Mouse (Mus musculus) neural tube, embryonic 15.5 days (tissue): ENCODE results near the gene Tanc1. TPM values are rescaled to one million over a fixed set of nuclear protein-coding genes. Genes with fewer than 3 reads are reported as not detected.
A peak's percentile ranks its signal among the peaks of the same experiment; 100 is the strongest.

ENCODE experiments used
- ATAC-seq: fragments of 200-750 bp; cut with Nextera tagmentation; 2 replicates; pipeline ENCODE4 v1.8.0; 2017; ENCODE audit warnings: mild to moderate bottlenecking, moderate TSS enrichment, moderate library complexity; ENCODE audit not compliant: low FRiP score
- H3K27ac ChIP-seq: fragments of 300-500 bp; sonication (generic); replicated peaks from 2 replicates; pipeline ENCODE4 v1.5.1; 2015; ENCODE audit warnings: mild to moderate bottlenecking, inconsistent platforms
- H3K27me3 ChIP-seq: fragments of 300-500 bp; sonication (generic); replicated peaks from 2 replicates; pipeline ENCODE4 v1.6.1; 2015; ENCODE audit warnings: inconsistent platforms
- H3K36me3 ChIP-seq: fragments of 300-500 bp; sonication (generic); 2 replicates; pipeline ENCODE4 v1.6.1; 2015; ENCODE audit warnings: inconsistent platforms
- H3K4me1 ChIP-seq: fragments of 300-500 bp; sonication (generic); 2 replicates; pipeline ENCODE4 v1.6.1; 2015; ENCODE audit warnings: inconsistent platforms
- H3K4me2 ChIP-seq: fragments of 300-500 bp; sonication (generic); 2 replicates; pipeline ENCODE4 v1.6.1; 2015; ENCODE audit warnings: inconsistent platforms, mild to moderate bottlenecking, moderate library complexity
- H3K4me3 ChIP-seq: fragments of 300-500 bp; sonication (generic); replicated peaks from 2 replicates; pipeline ENCODE4 v1.5.1; 2015; ENCODE audit warnings: mild to moderate bottlenecking, inconsistent platforms
- H3K9ac ChIP-seq: fragments of 300-500 bp; sonication (generic); replicated peaks from 2 replicates; pipeline ENCODE4 v1.6.1; 2015; ENCODE audit warnings: mild to moderate bottlenecking, inconsistent platforms
- H3K9me3 ChIP-seq: fragments of 300-500 bp; sonication (generic); replicated peaks from 2 replicates; pipeline ENCODE4 v1.6.1; 2016; ENCODE audit warnings: inconsistent platforms
- WGBS: fragments of 180-500 bp; shearing (Covaris S2); methylation state at CpG from one replicate; pipeline ENCODE4 v1.1.7; 2015; ENCODE audit warnings: mixed read lengths; 5-methylcytosine and 5-hydroxymethylcytosine counted together
- polyA plus RNA-seq: library from polyadenylated mRNA; unstranded; fragments of >200 nt; fragmentation: Nextera tagmentation; extraction: Ambion mirVana; gene quantifications from 2 replicates; pipeline ENCODE4 v1.2.1, GENCODE M21; 2015

The Tanc1 gene
- polyA plus RNA-seq, 1 experiment from 2014 or later: 8.5 TPM

GRCm38 (mm10) chr2:59697123-59697522 lies 85.3 kb downstream of the Tanc1 start:
- Histone ChIP-seq H3K9ac (no peak overlapping the region), H3K4me2 (no peak overlapping the region)
- 92% methylated on average over 3 of the region's 3 CpGs for WGBS

GRCm38 (mm10) chr2:59697722-59698634 lies 86.1 kb downstream of the Tanc1 start:
- Histone ChIP-seq H3K27ac (peak overlapping the region; percentile 37; the same call in 1 of the 2 replicates), H3K4me1 (peaks cover 15% of the 10 kb centered on the region), H3K9me3 (no peaks in the 10 kb centered on the region), H3K4me2 (peak overlapping the region; percentile 47), H3K27me3 (no peaks in the 10 kb centered on the region), H3K4me3 (peak overlapping the region; percentile 14; the same call in 1 of the 2 replicates), H3K36me3 (no peaks in the 10 kb centered on the region), H3K9ac (no peak overlapping the region)
- ATAC-seq: peak; percentile 79
- 3% methylated on average over 16 of the region's 16 CpGs for WGBS

More at GRCm38 (mm10) chr2:59697123-59697522, 85.3 kb downstream of the Tanc1 start:
- no peak overlapping the region for H3K27ac ChIP-seq
- no peaks in the 10 kb centered on the region for H3K36me3 ChIP-seq
- H3K4me3 ChIP-seq: no peak overlapping the region
- no peaks in the 10 kb centered on the region for H3K27me3 ChIP-seq
- peaks cover 15% of the 10 kb centered on the region for H3K4me1 ChIP-seq
- no peak for ATAC-seq
- no peaks in the 10 kb centered on the region for H3K9me3 ChIP-seq

DNA sequence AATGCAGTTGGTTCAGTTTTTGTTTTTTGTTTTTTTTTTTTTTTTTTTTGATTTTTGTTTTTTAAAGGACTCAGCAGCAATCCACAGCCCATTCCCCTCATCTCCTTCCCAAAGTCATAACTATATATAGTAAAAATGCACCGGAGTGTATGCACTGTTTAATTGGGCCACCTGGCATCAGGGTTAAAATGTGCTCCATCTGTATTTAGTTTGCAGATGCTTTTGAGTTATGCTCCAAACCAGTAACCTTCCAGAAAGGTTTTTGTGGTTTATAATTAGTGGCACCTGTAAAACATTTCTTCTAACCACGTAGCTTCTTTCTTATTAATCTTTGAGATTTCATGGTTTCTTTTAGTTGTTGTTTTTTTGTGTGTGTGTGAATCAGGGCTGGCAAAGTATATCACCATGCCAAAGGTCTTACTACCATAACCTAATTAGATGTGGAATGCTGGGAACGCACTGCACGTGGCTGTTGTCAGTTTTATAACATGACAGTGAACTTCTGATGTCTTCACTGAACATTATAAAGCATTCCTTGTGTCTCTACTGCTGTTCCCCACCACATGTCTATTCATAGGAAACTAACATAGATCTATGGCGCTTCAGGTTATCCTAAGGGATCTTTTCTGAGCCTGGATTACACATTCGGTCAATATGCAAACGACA lies 86.9 kb downstream of the Tanc1 start:
- Histone ChIP-seq H3K9me3 (no peaks in the 10 kb centered on the region), H3K4me1 (peaks cover 15% of the 10 kb centered on the region), H3K9ac (no peak overlapping the region), H3K27me3 (no peaks in the 10 kb centered on the region), H3K27ac (peak overlapping the region; percentile 37; the same call in 1 of the 2 replicates), H3K4me3 (no peak overlapping the region), H3K36me3 (no peaks in the 10 kb centered on the region), H3K4me2 (no peak overlapping the region)
- 35% methylated on average over 7 of the region's 7 CpGs for WGBS
- ATAC-seq: no peak

DNA sequence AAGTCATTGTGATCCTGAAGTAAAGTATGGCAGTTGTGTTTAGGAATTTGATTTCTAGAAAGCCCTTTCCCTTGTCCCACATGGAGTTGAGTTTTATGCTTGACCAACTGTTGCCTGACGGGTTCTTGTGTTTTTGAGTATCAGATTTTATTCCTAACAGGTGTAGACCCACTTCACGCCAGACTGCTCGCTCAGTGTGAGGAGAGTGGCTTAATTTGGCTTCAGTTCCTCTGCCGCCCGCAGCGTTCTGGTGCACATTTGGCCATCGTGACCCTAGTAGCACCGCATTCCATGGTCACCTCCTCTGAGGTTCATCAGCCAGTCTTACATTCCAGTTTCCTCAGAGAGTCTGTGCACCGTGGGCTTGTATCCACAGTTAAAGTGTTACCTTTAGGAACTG lies 88.1 kb downstream of the Tanc1 start:
- Histone ChIP-seq H3K27me3 (no peaks in the 10 kb centered on the region), H3K9ac (no peak overlapping the region), H3K4me1 (peaks cover 15% of the 10 kb centered on the region), H3K9me3 (no peaks in the 10 kb centered on the region), H3K4me2 (no peak overlapping the region), H3K36me3 (no peaks in the 10 kb centered on the region), H3K4me3 (no peak overlapping the region), H3K27ac (no peak overlapping the region)
- ATAC-seq: no peak
- 90% methylated on average over 9 of the region's 9 CpGs for WGBS

GRCm38 (mm10) chr2:59705221-59705620 lies 93.4 kb downstream of the Tanc1 start:
- Histone ChIP-seq H3K9ac (no peak overlapping the region), H3K4me3 (no peak overlapping the region), H3K4me1 (no peaks in the 10 kb centered on the region), H3K27ac (no peak overlapping the region), H3K36me3 (no peaks in the 10 kb centered on the region), H3K4me2 (no peak overlapping the region), H3K27me3 (no peaks in the 10 kb centered on the region), H3K9me3 (no peaks in the 10 kb centered on the region)
- WGBS: 92% methylated on average over 12 of the region's 12 CpGs
- no peak for ATAC-seq

GRCm38 (mm10) chr2:59706806-59707205 lies 95.0 kb downstream of the Tanc1 start:
- Histone ChIP-seq H3K4me3 (no peak overlapping the region), H3K27ac (no peak overlapping the region), H3K4me1 (no peaks in the 10 kb centered on the region), H3K4me2 (no peak overlapping the region), H3K36me3 (no peaks in the 10 kb centered on the region), H3K9ac (no peak overlapping the region), H3K27me3 (no peaks in the 10 kb centered on the region), H3K9me3 (no peaks in the 10 kb centered on the region)
- 91% methylated on average over 12 of the region's 12 CpGs for WGBS
- ATAC-seq: no peak

DNA sequence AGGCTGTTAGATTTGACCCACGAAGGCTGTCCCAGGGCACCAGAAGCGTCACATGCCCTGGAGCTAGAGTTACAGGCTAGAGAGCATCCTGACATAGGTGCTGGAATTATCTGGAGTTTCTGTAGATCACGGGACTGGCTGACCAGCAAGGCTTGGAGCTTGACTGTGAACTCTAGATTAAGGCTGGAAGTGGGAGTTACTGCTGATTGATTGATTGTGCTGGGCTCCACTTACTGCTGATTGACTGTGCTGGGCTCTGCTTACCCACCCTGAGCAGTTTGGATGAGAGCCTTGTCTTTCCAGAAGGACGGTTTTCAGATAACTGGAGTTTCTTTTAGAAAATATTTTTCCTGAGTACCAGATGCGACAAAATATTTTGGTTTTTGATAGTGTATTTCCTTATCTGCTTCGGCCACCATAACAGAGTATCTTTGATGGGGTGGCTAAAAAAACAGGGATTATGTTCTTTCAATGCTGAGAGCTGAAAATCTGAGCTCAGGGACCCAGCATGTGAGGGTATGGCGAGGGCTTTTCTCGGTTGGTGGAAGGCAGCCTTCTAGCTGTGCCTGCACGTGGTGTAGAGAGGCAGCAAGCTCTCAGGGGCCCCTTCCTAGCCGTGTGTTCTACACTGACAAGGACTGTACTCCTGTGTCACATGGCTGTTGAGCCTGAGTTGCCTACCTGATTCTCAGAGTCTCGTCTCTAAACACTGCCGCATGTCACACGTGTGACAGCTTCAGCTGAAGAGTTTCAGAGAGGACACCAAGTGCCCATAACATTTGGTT lies 96.3 kb downstream of the Tanc1 start:
- Histone ChIP-seq H3K4me1 (no peaks in the 10 kb centered on the region), H3K27ac (no peak overlapping the region), H3K9me3 (no peaks in the 10 kb centered on the region), H3K36me3 (no peaks in the 10 kb centered on the region), H3K4me3 (no peak overlapping the region), H3K4me2 (no peak overlapping the region), H3K9ac (no peak overlapping the region), H3K27me3 (no peaks in the 10 kb centered on the region)
- 83% methylated on average over 13 of the region's 13 CpGs for WGBS
- no peak for ATAC-seq

- Histone ChIP-seq H3K4me2 (no peak overlapping the region), H3K4me3 (no peak overlapping the region), H3K27me3 (no peaks in the 10 kb centered on the region), H3K36me3 (no peaks in the 10 kb centered on the region), H3K4me1 (no peaks in the 10 kb centered on the region), H3K9ac (no peak overlapping the region), H3K27ac (no peak overlapping the region), H3K9me3 (no peaks in the 10 kb centered on the region)
- 91% methylated on average over 6 of the region's 6 CpGs for WGBS
- no peak for ATAC-seq
Observed at GRCm38 (mm10) chr2:59710771-59711170, 98.9 kb downstream of the Tanc1 start.

- no peak for ATAC-seq
- 87% methylated on average over 8 of the region's 8 CpGs for WGBS
- Histone ChIP-seq H3K9me3 (no peaks in the 10 kb centered on the region), H3K36me3 (no peaks in the 10 kb centered on the region), H3K27me3 (no peaks in the 10 kb centered on the region), H3K27ac (no peak overlapping the region), H3K9ac (no peak overlapping the region), H3K4me1 (no peaks in the 10 kb centered on the region), H3K4me3 (no peak overlapping the region), H3K4me2 (no peak overlapping the region)
Observed at GRCm38 (mm10) chr2:59711992-59712391, 100.2 kb downstream of the Tanc1 start.

DNA sequence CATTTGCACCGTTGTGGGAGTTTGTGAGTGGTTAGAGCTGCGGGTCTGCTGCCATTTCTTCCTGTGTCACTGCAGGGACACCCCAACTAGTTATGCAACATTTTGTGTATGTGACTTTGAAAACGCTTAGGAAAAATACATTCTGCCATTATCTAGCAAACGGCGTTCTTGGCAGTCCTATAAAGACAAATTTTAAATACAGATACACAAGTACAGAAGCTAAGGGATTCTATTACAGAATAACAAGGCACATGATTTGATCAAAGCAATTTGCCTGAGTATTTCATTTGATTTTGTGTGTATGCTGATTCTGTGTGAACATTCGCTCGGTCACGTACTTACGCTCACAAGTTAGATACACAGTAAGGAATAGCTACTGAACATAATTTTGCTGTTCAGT lies 100.6 kb downstream of the Tanc1 start:
- H3K27me3 ChIP-seq: no peaks in the 10 kb centered on the region
- no peaks in the 10 kb centered on the region for H3K4me1 ChIP-seq
- H3K36me3 ChIP-seq: no peaks in the 10 kb centered on the region
- H3K4me3 ChIP-seq: no peak overlapping the region
- no peak overlapping the region for H3K9ac ChIP-seq
- no peak overlapping the region for H3K27ac ChIP-seq
- WGBS: 83% methylated on average over 9 of the region's 9 CpGs
- H3K4me2 ChIP-seq: no peak overlapping the region
- no peak for ATAC-seq
- no peaks in the 10 kb centered on the region for H3K9me3 ChIP-seq

DNA sequence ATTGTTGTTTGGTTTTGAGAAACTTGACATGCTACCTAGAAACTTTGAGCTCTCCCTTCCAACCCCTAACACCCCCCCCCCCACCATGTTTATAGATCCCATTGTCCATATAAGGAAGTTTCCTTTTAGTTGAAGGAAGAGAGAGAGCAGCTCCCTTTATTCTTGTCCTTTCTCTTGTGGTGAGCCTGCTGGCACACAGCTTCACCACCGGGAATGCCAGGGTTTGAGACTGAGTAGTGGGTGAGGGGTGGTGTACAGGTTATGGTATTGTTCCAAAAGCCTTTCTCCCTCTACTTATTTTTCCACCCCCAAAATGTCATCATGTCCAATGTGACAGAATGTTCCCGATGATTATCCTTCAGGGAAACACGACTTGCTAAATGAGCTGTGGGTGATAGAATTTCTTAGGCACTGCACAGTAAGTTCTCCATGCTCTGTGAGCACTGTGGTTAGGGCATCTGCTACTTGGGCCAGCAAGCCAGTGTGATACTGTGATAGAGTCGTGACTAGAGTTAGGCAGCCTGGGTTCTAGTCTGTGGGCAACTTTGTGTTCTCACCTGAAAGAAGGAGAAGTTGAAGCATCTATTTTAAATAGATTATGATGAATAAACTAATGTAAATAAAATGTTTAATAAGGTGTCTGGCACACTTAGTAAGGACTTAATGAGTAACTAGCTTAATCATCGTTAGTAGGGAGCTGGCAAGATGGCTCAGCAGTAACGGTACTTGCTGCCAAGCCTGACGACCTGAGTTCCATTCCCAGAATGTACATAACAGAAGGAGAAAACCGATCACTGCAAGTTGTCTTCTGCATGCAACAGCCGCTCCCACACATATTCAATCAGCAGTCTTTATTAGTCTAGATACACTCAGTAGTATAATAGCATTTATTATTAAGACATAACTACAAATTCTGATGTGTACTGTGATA lies 102.0 kb downstream of the Tanc1 start:
- Histone ChIP-seq H3K36me3 (no peaks in the 10 kb centered on the region), H3K27me3 (no peaks in the 10 kb centered on the region), H3K4me2 (no peak overlapping the region), H3K27ac (no peak overlapping the region), H3K9me3 (no peaks in the 10 kb centered on the region), H3K4me1 (peaks cover 12% of the 10 kb centered on the region), H3K4me3 (no peak overlapping the region), H3K9ac (no peak overlapping the region)
- ATAC-seq: no peak
- 76% methylated on average over 9 of the region's 9 CpGs for WGBS
